Mouse (Mus musculus) adrenal gland, adult 2 months (tissue): ENCODE data around the gene Pla2g5. TPM values are rescaled to one million over a fixed set of nuclear protein-coding genes. Genes with fewer than 3 reads are reported as not detected.
"Not testable (repeated sequence)": the region's sequence is repeated elsewhere in the genome, so short reads cannot be mapped to it uniquely, and the experiment has no call there.

Experiments used
- DNase-seq: peaks from one replicate; pipeline ENCODE4 v3.0.0; 2021
- long read RNA-seq: library from polyadenylated mRNA; stranded (forward); transcript quantifications from one replicate; pipeline ENCODE4 v2.0.0, GENCODE M21; 2021
- polyA plus RNA-seq: library from polyadenylated mRNA; depleted of rRNA; stranded (reverse); fragments of >200 nt; gene quantifications from 2 replicates; pipeline ENCODE4 v1.2.3, GENCODE M21; 2012; rRNA removed
- total RNA-seq, 2 experiments: library from RNA; stranded (reverse); gene quantifications; 2 replicates each; pipeline ENCODE4 v1.2.3; 2021

The Pla2g5 gene
- total RNA-seq (10 to 100 TPM; 13.1 TPM), polyA plus RNA-seq (88.3 and 101 TPM in 2 replicates)
- long read RNA-seq, transcript Pla2g5-203 (5 exons, 1,976 nt) = major isoform, 7 of 10 reads
- long read RNA-seq, partial matches to known transcripts = 1 of 10 reads
- long read RNA-seq, other reads (novel, unspliced or antisense) = 2 of 10 reads

GRCm38 (mm10) chr4:138863344-138863998, at the start of gene Pla2g5:
Gene Pla2g5 (minus strand): TSS chr4:138863482.
- DNase-seq = no peak

GRCm38 (mm10) chr4:138905624-138906337, 42.5 kb upstream of the Pla2g5 start:
- no peak for DNase-seq

GRCm38 (mm10) chr4:138899361-138899760, 36.1 kb upstream of the Pla2g5 start:
- no peak for DNase-seq

- DNase-seq = not testable (repeated sequence)
Measured at GRCm38 (mm10) chr4:138893789-138894188, 30.5 kb upstream of the Pla2g5 start.

GRCm38 (mm10) chr4:138892655-138893054, 29.4 kb upstream of the Pla2g5 start:
- DNase-seq = no peak

- no peak for DNase-seq
Measured at GRCm38 (mm10) chr4:138889635-138890034, 26.4 kb upstream of the Pla2g5 start.

- no peak for DNase-seq
Measured at GRCm38 (mm10) chr4:138889165-138889564, 25.9 kb upstream of the Pla2g5 start.

- peak; percentile 78 for DNase-seq
Measured at GRCm38 (mm10) chr4:138884261-138884660, 21.0 kb upstream of the Pla2g5 start.

GRCm38 (mm10) chr4:138882179-138882578, 18.9 kb upstream of the Pla2g5 start:
- DNase-seq = no peak

GRCm38 (mm10) chr4:138880811-138881584, 17.7 kb upstream of the Pla2g5 start:
- peak; percentile 45 for DNase-seq

GRCm38 (mm10) chr4:138879808-138880207, 16.5 kb upstream of the Pla2g5 start:
- DNase-seq = no peak

GRCm38 (mm10) chr4:138878783-138879182, 15.5 kb upstream of the Pla2g5 start:
- no peak for DNase-seq

GRCm38 (mm10) chr4:138877731-138878130, 14.4 kb upstream of the Pla2g5 start, which contains the start of gene Pla2g2e:
Gene Pla2g2e (plus strand): TSS chr4:138877942.
- DNase-seq = peak; percentile 59

GRCm38 (mm10) chr4:138875986-138876385, 12.7 kb upstream of the Pla2g5 start:
- no peak for DNase-seq

GRCm38 (mm10) chr4:138875275-138875674, 12.0 kb upstream of the Pla2g5 start:
- not testable (repeated sequence) for DNase-seq

GRCm38 (mm10) chr4:138873864-138874263, 10.6 kb upstream of the Pla2g5 start, which contains the start of gene Gm13030:
Gene Gm13030 (minus strand): TSS chr4:138873964.
- DNase-seq = no peak

GRCm38 (mm10) chr4:138868666-138869065, 5.4 kb upstream of the Pla2g5 start:
- DNase-seq = no peak

GRCm38 (mm10) chr4:138866413-138866812, 3.1 kb upstream of the Pla2g5 start:
- DNase-seq = peak; percentile 63

- no peak for DNase-seq
Measured at GRCm38 (mm10) chr4:138865991-138866390, 2.7 kb upstream of the Pla2g5 start.

- DNase-seq = no peak
Measured at GRCm38 (mm10) chr4:138865092-138865491, 1.8 kb upstream of the Pla2g5 start.

- peak; percentile 71 for DNase-seq
Measured at GRCm38 (mm10) chr4:138859728-138860127, 3.6 kb downstream of the Pla2g5 start.

GRCm38 (mm10) chr4:138859245-138859644, 4.0 kb downstream of the Pla2g5 start:
- DNase-seq = no peak
